Mouse (Mus musculus) gonadal fat pad, adult 2 months (tissue): Measurements from ENCODE around the gene Wnt6. TPM values are rescaled to one million over a fixed set of nuclear protein-coding genes. Genes with fewer than 3 reads are reported as not detected.

Source experiments
- DNase-seq: peaks from one replicate; pipeline ENCODE4 v3.0.0-alpha.2; 2012; ENCODE audit warnings: low read depth
- polyA plus RNA-seq: library from polyadenylated mRNA; depleted of rRNA; stranded (reverse); fragments of >200 nt; gene quantifications from 2 replicates; pipeline ENCODE4 v1.2.3, GENCODE M21; 2012; rRNA removed

The Wnt6 gene
- polyA plus RNA-seq: 7.4 and 13.7 TPM in 2 replicates

GRCm38 (mm10) chr1:74771845-74771930 is at the start of gene Wnt6:
Gene Wnt6, plus strand, starts transcription at chr1:74771892.
- no peak for DNase-seq

DNA sequence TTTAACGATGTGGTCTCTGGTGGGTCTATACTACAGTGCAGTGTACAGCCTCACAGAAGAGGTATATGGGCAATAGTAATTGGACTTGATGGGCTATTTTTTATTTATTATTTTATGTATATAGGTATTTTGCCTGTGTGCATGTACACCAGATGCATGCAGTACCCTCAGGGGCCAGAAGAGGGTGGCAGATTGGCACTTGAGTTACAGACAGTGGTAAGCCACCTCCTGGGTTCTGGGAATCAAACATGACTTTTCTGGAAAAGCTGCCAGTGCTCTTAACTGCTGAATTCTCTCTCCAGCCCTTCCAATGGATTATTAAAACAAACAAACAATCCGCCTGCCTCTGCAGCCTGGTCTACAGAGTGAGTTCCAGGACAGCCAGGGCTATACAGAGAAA is 47.9 kb upstream of the Wnt6 start:
- DNase-seq: no peak

GRCm38 (mm10) chr1:74726114-74726513 is 45.6 kb upstream of the Wnt6 start:
- DNase-seq: peak; percentile 58

- peak; percentile 59 for DNase-seq
Measured at GRCm38 (mm10) chr1:74726674-74727073, 45.0 kb upstream of the Wnt6 start.

GRCm38 (mm10) chr1:74728446-74728845 is 43.2 kb upstream of the Wnt6 start:
- DNase-seq: no peak

GRCm38 (mm10) chr1:74736977-74737376 is 34.7 kb upstream of the Wnt6 start:
- DNase-seq: no peak

- no peak for DNase-seq
Measured at GRCm38 (mm10) chr1:74737500-74737899, 34.2 kb upstream of the Wnt6 start.

- DNase-seq: no peak
Measured at GRCm38 (mm10) chr1:74740846-74741245, 30.8 kb upstream of the Wnt6 start.

GRCm38 (mm10) chr1:74747335-74747734 is 24.4 kb upstream of the Wnt6 start:
- DNase-seq: no peak

DNA sequence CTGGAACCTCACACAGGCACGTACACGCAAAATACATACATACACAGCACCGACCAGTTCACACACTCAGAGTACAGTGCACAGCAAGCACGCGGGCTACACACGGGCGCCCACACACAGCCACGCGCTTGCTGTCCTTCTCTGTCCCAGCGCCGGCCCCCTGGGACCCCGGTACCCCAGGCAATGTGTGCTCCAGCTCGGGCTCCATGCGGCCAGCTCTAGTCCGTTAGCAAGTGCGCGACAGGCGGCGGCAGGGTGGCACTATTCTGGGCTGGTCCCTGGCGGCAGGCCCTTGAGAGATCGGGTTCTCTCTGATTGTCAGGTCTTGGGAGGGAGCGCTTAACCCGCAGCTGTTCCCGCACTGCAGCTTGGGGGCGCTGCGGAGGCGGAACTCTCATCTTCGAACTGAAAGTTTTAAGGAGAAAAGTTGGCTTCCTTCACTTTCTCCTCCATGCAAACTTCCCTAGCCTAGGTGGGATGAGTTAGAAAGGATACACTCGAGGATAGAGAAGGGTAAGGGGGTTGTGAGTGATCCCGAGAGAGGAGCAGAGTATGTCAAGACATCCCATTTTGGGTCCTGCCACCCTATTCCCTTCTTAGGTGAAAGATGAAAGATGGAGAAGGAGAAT is 22.9 kb upstream of the Wnt6 start, which contains the start of gene Prkag3:
Gene Prkag3, minus strand, starts transcription at position 579 of the 629 bp plus-strand sequence.
- DNase-seq: no peak

GRCm38 (mm10) chr1:74749301-74749700 is 22.4 kb upstream of the Wnt6 start:
- DNase-seq: no peak

DNA sequence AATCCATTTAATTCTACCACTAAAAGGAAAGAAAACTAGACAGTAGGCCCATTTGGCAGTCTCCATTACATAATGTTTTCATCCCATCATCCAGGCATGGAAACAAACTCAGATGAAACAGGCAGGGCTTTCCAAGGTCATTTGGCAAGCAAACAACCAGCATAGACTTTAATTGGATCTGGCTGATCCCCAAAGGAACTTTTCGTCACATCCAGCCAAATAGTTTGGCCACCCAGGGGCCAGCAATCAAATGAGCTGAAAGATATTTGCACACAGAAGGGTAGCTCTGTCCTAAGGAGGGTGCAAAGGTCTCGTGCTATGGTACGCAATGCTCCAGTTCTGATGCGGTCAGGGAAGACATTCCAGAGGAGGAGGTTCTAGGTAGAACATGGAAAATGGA is 21.0 kb upstream of the Wnt6 start:
- DNase-seq: no peak

- DNase-seq: no peak
Measured at GRCm38 (mm10) chr1:74752150-74752549, 19.5 kb upstream of the Wnt6 start.

- DNase-seq: no peak
Measured at GRCm38 (mm10) chr1:74752833-74753232, 18.9 kb upstream of the Wnt6 start.

GRCm38 (mm10) chr1:74753266-74753974 is 18.3 kb upstream of the Wnt6 start:
- DNase-seq: no peak

DNA sequence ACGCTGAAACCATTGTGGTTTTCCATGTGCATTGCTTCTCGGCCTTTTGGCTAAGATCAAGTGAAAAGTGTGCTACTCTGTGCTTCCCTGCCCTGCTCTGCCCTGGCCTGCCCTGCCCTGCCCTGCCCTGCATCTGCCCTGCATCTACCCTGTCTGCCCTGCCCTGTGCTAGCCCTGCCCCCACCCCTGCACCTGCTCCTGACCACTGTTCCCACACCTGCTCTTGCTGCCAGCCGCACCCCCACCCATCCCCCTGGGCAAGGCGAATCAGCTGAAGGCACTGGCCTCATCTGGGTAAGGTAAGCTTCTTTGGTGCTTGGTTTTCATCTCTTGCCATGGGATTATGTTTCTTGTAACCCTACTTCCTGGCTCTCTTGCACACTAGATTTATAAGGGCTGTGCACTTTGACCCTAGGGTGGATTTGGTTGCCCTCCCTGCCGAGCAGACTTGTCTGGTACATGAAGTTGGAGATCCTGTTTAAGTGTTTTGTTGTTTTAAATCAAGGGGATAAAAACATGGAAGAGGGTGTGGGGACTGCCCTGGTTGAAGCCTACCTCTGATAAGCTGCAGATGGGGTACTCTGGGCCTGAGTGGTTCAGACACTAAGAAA is 17.4 kb upstream of the Wnt6 start:
- DNase-seq: no peak

- no peak for DNase-seq
Measured at GRCm38 (mm10) chr1:74759773-74760172, 11.9 kb upstream of the Wnt6 start.

DNA sequence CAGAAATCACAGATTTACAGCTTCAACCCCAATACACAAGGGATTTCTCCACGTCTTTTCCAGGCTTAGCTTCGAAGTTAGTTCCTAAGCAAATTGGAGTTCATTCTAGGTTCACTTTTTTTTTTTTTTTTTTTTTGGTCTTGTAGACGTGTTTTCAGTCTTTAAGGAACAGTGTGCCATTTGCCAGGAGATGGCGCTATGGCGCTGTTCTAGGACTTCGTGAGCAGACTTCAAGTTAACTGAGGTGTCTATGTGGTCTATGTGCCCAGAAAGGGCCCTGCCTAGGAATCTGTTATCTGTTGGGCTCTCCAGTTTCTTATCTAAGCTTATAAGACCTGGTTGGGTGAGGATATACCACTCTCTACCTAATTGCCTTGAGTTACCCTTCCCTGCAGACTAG is 8.6 kb upstream of the Wnt6 start:
- no peak for DNase-seq

DNA sequence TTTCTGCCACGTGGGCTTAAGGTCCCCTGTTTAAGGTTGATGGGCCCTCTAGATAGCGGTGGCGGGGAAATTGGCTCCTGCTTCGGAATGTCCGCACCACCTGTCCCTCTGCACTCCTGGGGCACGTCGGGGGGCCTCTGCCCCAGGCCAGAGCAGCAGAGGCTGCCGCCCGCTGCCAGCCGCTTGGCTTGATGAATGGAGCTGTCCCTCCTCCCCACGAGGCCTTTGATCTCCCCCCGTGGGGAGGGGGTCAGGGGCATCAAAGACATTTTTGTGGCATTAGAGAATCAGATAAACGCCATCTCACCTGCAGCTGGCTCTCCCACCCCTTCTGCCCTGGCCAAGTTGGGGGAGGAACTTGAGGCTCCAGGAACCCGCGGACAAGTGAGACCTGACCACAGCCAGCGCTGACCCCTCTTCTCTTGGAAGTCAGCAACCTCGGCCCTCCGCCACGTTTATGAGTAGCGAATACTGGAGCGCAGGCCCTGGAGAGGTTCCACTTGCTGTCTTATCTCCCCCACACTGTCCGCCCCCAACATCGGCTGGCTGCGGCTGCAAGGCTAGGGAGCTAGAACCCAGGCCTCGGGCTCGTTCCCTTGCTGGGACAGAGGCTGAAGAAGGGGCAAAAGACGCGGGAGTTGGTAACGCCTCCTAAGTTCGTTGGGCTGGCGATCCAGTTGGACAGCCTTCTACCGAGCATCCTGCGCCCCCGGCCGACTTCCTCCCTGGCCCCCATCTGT is 795 bp upstream of the Wnt6 start:
- DNase-seq: no peak

- DNase-seq: no peak
Measured at GRCm38 (mm10) chr1:74771467-74771844, 236 bp upstream of the Wnt6 start.

GRCm38 (mm10) chr1:74771931-74772620 is 384 bp downstream of the Wnt6 start:
- no peak for DNase-seq

GRCm38 (mm10) chr1:74773136-74773535 is 1.4 kb downstream of the Wnt6 start:
- peak; percentile 75 for DNase-seq
